ENCODE assay signal across 16 mouse cellular contexts in genomic region chr19:11969155-11970050, GRCm38 (mm10). TPM values are rescaled to one million over a fixed set of nuclear protein-coding genes. Genes with fewer than 3 reads are reported as not detected.
DNase-seq lines count a peak whose midpoint lies in the region; ATAC-seq and TF ChIP-seq lines count a peak whose summit lies in the region.
"Had no signal": no experiment of that assay in that cellular context is flagged by ENCODE, and none has a peak within 500 bp of the region (broad histone marks: within the 10 kb centered on the region; RNA-seq: fewer than 3 reads in every experiment).

No protein-coding gene starts in this region.

- no peak for ATAC-seq in kidney, postnatal 0 days (replicated peaks; ENCODE audit: low FRiP score, low read depth)
- ATAC-seq in heart, embryonic 12.5 days (ENCODE audit: insufficient number of reproducible peaks, low FRiP score): no peak
- no peak for ATAC-seq in kidney, embryonic 15.5 days (replicated peaks; ENCODE audit: low FRiP score)
- ATAC-seq: forebrain, embryonic 16.5 days; hindbrain, postnatal 0 days; midbrain, embryonic 15.5 days had no signal

- peak; percentile 2 for DNase-seq in kidney, postnatal 0 days (ENCODE audit: low spot score)
- no peak for DNase-seq in kidney, postnatal 4 days
- DNase-seq in left cerebral cortex, postnatal 36 days (ENCODE audit: low spot score in 2 of 2): no peak
- DNase-seq: cerebellum, adult 2 months; kidney, adult 2 months; liver, embryonic 13.5 days; lung, postnatal 10 days; right cerebral cortex, adult 18-20 months had no signal

- H3K4me1 ChIP-seq in kidney, postnatal 0 days (replicated peaks; ENCODE audit: insufficient read depth, low read length): 0 out of 2 replicates have a peak, but pooled peaks cover 10% of the 10 kb centered on the region
- H3K4me1 ChIP-seq in cortical plate, adult 2 months (ENCODE audit: control insufficient read depth, insufficient read depth, low read length): peaks cover 6% of the 10 kb centered on the region
- peaks cover 42% of the 10 kb centered on the region for H3K4me1 ChIP-seq in heart, embryonic 12.5 days (replicated peaks)
- H3K4me1 ChIP-seq in olfactory bulb, adult 2 months (ENCODE audit: control insufficient read depth, insufficient read depth, low read length): peaks cover 8% of the 10 kb centered on the region
- peaks cover 23% of the 10 kb centered on the region for H3K4me1 ChIP-seq in kidney, embryonic 15.5 days

- no peak for TF ChIP-seq POLR2A in cortical plate, adult 2 months (IDR thresholded peaks at IDR 0.05; ENCODE audit: extremely low read depth, insufficient read depth, low read length)
- TF ChIP-seq POLR2A in olfactory bulb, adult 2 months (IDR thresholded peaks at IDR 0.05; ENCODE audit: insufficient read depth, low read depth, low read length): no peak

- no peak overlapping the region for H3K4me2 ChIP-seq in kidney, postnatal 0 days (ENCODE audit: low read length)
- H3K4me2 ChIP-seq in heart, embryonic 12.5 days: peak overlapping the region; percentile 66
- H3K4me2 ChIP-seq in kidney, embryonic 15.5 days: no peak overlapping the region
- H3K4me2 ChIP-seq: liver, embryonic 13.5 days; midbrain, embryonic 15.5 days had no signal

- WGBS in kidney, postnatal 0 days: 71% methylated on average over 9 of the region's 9 CpGs
- 49% methylated on average over 9 of the region's 9 CpGs for WGBS in heart, embryonic 12.5 days
- WGBS in olfactory bulb, adult 2 months: 50% methylated on average over 9 of the region's 9 CpGs
- WGBS in kidney, embryonic 15.5 days: 77% methylated on average over 9 of the region's 9 CpGs

- H3K9me3 ChIP-seq in kidney, postnatal 0 days (replicated peaks; ENCODE audit: low read length): no peaks in the 10 kb centered on the region
- no peaks in the 10 kb centered on the region for H3K9me3 ChIP-seq in heart, embryonic 12.5 days (replicated peaks)
- H3K9me3 ChIP-seq in kidney, embryonic 15.5 days (replicated peaks): no peaks in the 10 kb centered on the region
- H3K9me3 ChIP-seq: liver, embryonic 13.5 days; midbrain, embryonic 15.5 days had no signal

- H3K36me3 ChIP-seq in kidney, postnatal 0 days (ENCODE audit: insufficient read depth, low read length): peaks cover 32% of the 10 kb centered on the region
- peaks cover 45% of the 10 kb centered on the region for H3K36me3 ChIP-seq in heart, embryonic 12.5 days
- peaks cover 51% of the 10 kb centered on the region for H3K36me3 ChIP-seq in kidney, embryonic 15.5 days

- no peak overlapping the region for H3K9ac ChIP-seq in kidney, postnatal 0 days (ENCODE audit: low read depth, low read length)
- H3K9ac ChIP-seq in heart, embryonic 12.5 days: peak overlapping the region; percentile 53
- no peak overlapping the region for H3K9ac ChIP-seq in kidney, embryonic 15.5 days
- H3K9ac ChIP-seq: liver, embryonic 13.5 days; midbrain, embryonic 15.5 days had no signal

- no peak overlapping the region; the same call in 1 of the 2 replicates for H3K27ac ChIP-seq in kidney, postnatal 0 days
- peak overlapping the region; percentile 54; the same call in 1 of the 2 replicates for H3K27ac ChIP-seq in cortical plate, adult 2 months (ENCODE audit: insufficient read depth, low read length)
- peak overlapping the region; percentile 96 for H3K27ac ChIP-seq in heart, embryonic 12.5 days (ENCODE audit: poor library complexity, severe bottlenecking)
- peak overlapping the region; percentile 25 for H3K27ac ChIP-seq in olfactory bulb, adult 2 months (ENCODE audit: insufficient read depth, low read depth, low read length)
- no peak overlapping the region for H3K27ac ChIP-seq in kidney, embryonic 15.5 days
- H3K27ac ChIP-seq: hindbrain, postnatal 0 days; liver, embryonic 13.5 days; midbrain, embryonic 15.5 days had no signal

- no peak for TF ChIP-seq CTCF in kidney, postnatal 0 days (IDR thresholded peaks at IDR 0.05; ENCODE audit: low read depth)
- no peak for TF ChIP-seq CTCF in cortical plate, adult 2 months (IDR thresholded peaks at IDR 0.05; ENCODE audit: extremely low read depth, insufficient read depth, low read length)
- TF ChIP-seq CTCF in olfactory bulb, adult 2 months (IDR thresholded peaks at IDR 0.05; ENCODE audit: insufficient read depth, low read depth, low read length): no peak

- H3K27me3 ChIP-seq in kidney, postnatal 0 days (ENCODE audit: insufficient read depth, low read length): no peaks in the 10 kb centered on the region
- H3K27me3 ChIP-seq in heart, embryonic 12.5 days (replicated peaks): no peaks in the 10 kb centered on the region
- H3K27me3 ChIP-seq in kidney, embryonic 15.5 days: no peaks in the 10 kb centered on the region
- H3K27me3 ChIP-seq: liver, embryonic 13.5 days; midbrain, embryonic 15.5 days had no signal

- intact Hi-C loops in left cerebral cortex, postnatal 36 days (cut with DNase I): loop anchor here (5.0 kb wide), 1 partner anchor 38 kb away; no protein-coding TSS in a partner anchor

- H3K4me3 ChIP-seq in kidney, postnatal 0 days (replicated peaks; ENCODE audit: low read depth, low read length): no peak overlapping the region
- H3K4me3 ChIP-seq in cortical plate, adult 2 months (ENCODE audit: insufficient read depth, low read length): no peak overlapping the region
- H3K4me3 ChIP-seq in heart, embryonic 12.5 days: peak overlapping the region; percentile 17; the same call in 1 of the 2 replicates
- H3K4me3 ChIP-seq in olfactory bulb, adult 2 months (ENCODE audit: insufficient read depth, low read depth, low read length): no peak overlapping the region
- no peak overlapping the region for H3K4me3 ChIP-seq in kidney, embryonic 15.5 days (replicated peaks)
- H3K4me3 ChIP-seq: erythroblast, embryonic 14.5 days; liver, embryonic 13.5 days; midbrain, embryonic 15.5 days had no signal

RNA-seq across cellular contexts. Expression of gene Osbp, which starts 3.7 kb away (rescaled TPM):
- polyA plus RNA-seq in kidney, postnatal 0 days (2015; fragmentation: Nextera tagmentation; extraction: Ambion mirVana): 6.1 and 6.2 TPM in 2 replicates
- polyA plus RNA-seq in cortical plate, adult 2 months (2012; rRNA removed): 36.0 and 37.1 TPM in 2 replicates
- 6.3 and 7.6 TPM in 2 replicates for polyA plus RNA-seq in heart, embryonic 12.5 days (2016; fragmentation: Nextera tagmentation; extraction: Ambion mirVana)
- 158 TPM in 1 of 2 replicates, not detected in the other for polyA plus RNA-seq in olfactory bulb, adult 2 months (2012; ENCODE audit: insufficient read depth, insufficient read length, low replicate concordance, missing spikeins)
- total RNA-seq in left cerebral cortex, postnatal 36 days (2021): 10 to 100 TPM; 55.5 to 59.1 TPM
- 3.9 and 4.2 TPM in 2 replicates for polyA plus RNA-seq in kidney, embryonic 15.5 days (2015; fragmentation: Nextera tagmentation; extraction: Ambion mirVana)

RNA-seq across cellular contexts. Expression of gene Patl1, which starts 57.2 kb away (rescaled TPM):
- 11.4 and 13.0 TPM in 2 replicates for polyA plus RNA-seq in kidney, postnatal 0 days (2015; fragmentation: Nextera tagmentation; extraction: Ambion mirVana)
- polyA plus RNA-seq in cortical plate, adult 2 months (2012; rRNA removed): 15.5 and 17.2 TPM in 2 replicates
- 21.3 and 22.2 TPM in 2 replicates for polyA plus RNA-seq in heart, embryonic 12.5 days (2016; fragmentation: Nextera tagmentation; extraction: Ambion mirVana)
- not detected in 2 replicates for polyA plus RNA-seq in olfactory bulb, adult 2 months (2012; ENCODE audit: insufficient read depth, insufficient read length, low replicate concordance, missing spikeins)
- 10 to 100 TPM; 18.5 to 19.6 TPM for total RNA-seq in left cerebral cortex, postnatal 36 days (2021)
- 19.3 and 20.1 TPM in 2 replicates for polyA plus RNA-seq in kidney, embryonic 15.5 days (2015; fragmentation: Nextera tagmentation; extraction: Ambion mirVana)

Comparison
In these comparisons a context has a peak if more than half of its experiments do, and no peak if none do; other contexts are left out.
1. H3K27ac ChIP-seq: peak in cortical plate, adult 2 months (single experiment), heart, embryonic 12.5 days (single experiment) and olfactory bulb, adult 2 months (single experiment); none in kidney, postnatal 0 days (single experiment) and kidney, embryonic 15.5 days (single experiment).